Mouse (Mus musculus): ENCODE measurements around the gene Ces1e. TPM values are rescaled to one million over a fixed set of nuclear protein-coding genes. Genes with fewer than 3 reads are reported as not detected.

Ces1e gene
- polyA plus RNA-seq, 1 experiment from 2014 or later: 4.7 TPM

- no peaks in the 10 kb centered on the region for H3K9me3 ChIP-seq (replicated peaks)
- H3K36me3 ChIP-seq (replicated peaks): no peaks in the 10 kb centered on the region
- no peak overlapping the region for H3K4me2 ChIP-seq
- WGBS (ENCODE audit: insufficient replicate concordance): 55% methylated on average over 2 of the region's 2 CpGs
- no peak overlapping the region for H3K27ac ChIP-seq (replicated peaks)
- H3K27me3 ChIP-seq: no peaks in the 10 kb centered on the region
- no peak overlapping the region for H3K9ac ChIP-seq
- no peak for ATAC-seq (ENCODE audit: insufficient read depth)
- H3K4me1 ChIP-seq (replicated peaks): no peaks in the 10 kb centered on the region
- H3K4me3 ChIP-seq (replicated peaks): no peak overlapping the region
These were observed 54.9 kb downstream of the Ces1e start for GRCm38 (mm10) chr8:93174554-93174953.

DNA sequence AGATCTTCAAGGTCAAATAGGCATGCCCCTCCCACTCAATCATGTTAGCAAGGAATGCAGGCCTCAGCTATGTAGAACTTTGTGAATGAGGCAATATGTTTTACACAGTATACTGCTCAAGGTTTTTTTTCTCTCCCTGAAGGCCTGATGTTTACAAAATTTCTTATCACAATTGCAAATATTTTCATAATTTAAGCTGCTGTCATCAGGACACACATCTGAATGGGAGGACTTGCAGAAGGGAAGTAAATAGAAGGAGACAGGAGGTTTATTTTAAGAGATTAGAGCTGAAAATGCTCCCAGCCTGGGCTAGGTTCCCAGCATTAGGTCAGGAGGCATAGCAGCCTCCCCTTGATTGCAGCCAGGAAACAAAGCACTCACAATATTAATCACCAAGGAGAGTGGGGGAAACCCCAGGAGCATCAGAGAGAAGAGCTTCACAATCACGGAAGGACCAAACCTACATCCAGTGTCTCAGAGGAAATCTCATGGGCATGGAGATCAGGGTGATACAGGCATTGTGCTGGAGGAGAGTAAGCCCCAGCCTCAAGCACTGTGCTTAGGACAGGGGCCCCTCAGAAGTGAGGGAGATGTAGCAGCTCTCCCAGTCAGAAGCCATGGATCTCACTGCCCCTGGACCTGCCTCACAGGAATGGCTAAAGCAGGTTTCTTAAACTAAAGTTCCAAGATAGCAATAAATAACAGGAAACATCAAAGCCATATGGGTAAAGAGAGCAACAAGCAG, 57.4 kb downstream of the Ces1e start:
- Histone ChIP-seq H3K36me3 (replicated peaks) (no peaks in the 10 kb centered on the region), H3K27me3 (no peaks in the 10 kb centered on the region), H3K27ac (replicated peaks) (no peak overlapping the region), H3K4me1 (replicated peaks) (no peaks in the 10 kb centered on the region), H3K9me3 (replicated peaks) (no peaks in the 10 kb centered on the region), H3K9ac (no peak overlapping the region), H3K4me3 (replicated peaks) (no peak overlapping the region), H3K4me2 (no peak overlapping the region)
- 57% methylated on average over 1 of the region's 1 CpGs for whole genome bisulfite sequencing (ENCODE audit: insufficient replicate concordance)
- ATAC-seq (ENCODE audit: insufficient read depth): no peak

- ATAC-seq (ENCODE audit: insufficient read depth): no peak
- Histone ChIP-seq H3K4me1 (replicated peaks) (no peaks in the 10 kb centered on the region), H3K4me2 (no peak overlapping the region), H3K9ac (no peak overlapping the region), H3K27me3 (no peaks in the 10 kb centered on the region), H3K27ac (replicated peaks) (no peak overlapping the region), H3K9me3 (replicated peaks) (no peaks in the 10 kb centered on the region), H3K4me3 (replicated peaks) (no peak overlapping the region), H3K36me3 (replicated peaks) (no peaks in the 10 kb centered on the region)
- 60% methylated on average over 1 of the region's 1 CpGs for WGBS (ENCODE audit: insufficient replicate concordance)
These were observed 66.1 kb downstream of the Ces1e start for GRCm38 (mm10) chr8:93163363-93163762.

DNA sequence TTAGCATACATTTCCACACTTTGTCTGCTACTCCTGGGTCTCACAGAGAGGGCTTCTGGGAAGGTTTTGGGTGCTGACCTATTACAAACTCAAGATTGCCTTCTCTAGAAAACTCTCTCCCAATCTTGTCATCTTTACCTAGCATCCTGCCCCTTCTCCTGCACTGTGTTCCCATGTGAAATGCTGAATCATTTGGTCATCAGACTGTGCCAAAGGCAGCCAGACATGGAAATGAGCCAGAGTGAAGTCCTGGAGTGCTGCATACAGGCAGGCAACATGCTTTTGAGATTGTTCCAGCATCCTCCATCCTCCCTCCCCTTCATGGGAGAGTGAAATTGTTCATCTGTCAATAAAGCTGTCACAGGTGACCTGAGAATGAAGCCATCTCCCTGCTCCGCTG, 78.0 kb downstream of the Ces1e start:
- Histone ChIP-seq H3K4me3 (replicated peaks) (no peak overlapping the region), H3K27ac (replicated peaks) (no peak overlapping the region), H3K27me3 (no peaks in the 10 kb centered on the region), H3K36me3 (replicated peaks) (no peaks in the 10 kb centered on the region), H3K9ac (no peak overlapping the region), H3K4me1 (replicated peaks) (no peaks in the 10 kb centered on the region), H3K9me3 (replicated peaks) (no peaks in the 10 kb centered on the region), H3K4me2 (no peak overlapping the region)
- no peak for ATAC-seq (ENCODE audit: insufficient read depth)
- 92% methylated on average over 1 of the region's 1 CpGs for WGBS (ENCODE audit: insufficient replicate concordance)

Other genes starting within 250 kb of the Ces1e start
- not detected in 2 replicates for gene Ces1a, start 181.4 kb downstream of the Ces1e start, polyA plus RNA-seq (2015; fragmentation: Nextera tagmentation; extraction: Ambion mirVana)
- gene Ces1b, start 149.6 kb downstream of the Ces1e start, polyA plus RNA-seq (2015; fragmentation: Nextera tagmentation; extraction: Ambion mirVana): not detected in 2 replicates
- 6.2 and 10.3 TPM in 2 replicates for gene Ces1c, start 98.3 kb downstream of the Ces1e start, polyA plus RNA-seq (2015; fragmentation: Nextera tagmentation; extraction: Ambion mirVana)
- gene Ces1d, start 31.8 kb downstream of the Ces1e start, polyA plus RNA-seq (2015; fragmentation: Nextera tagmentation; extraction: Ambion mirVana): 34.4 and 36.8 TPM in 2 replicates
- 0.30 and 0.52 TPM in 2 replicates for gene Ces1f, start 50.1 kb upstream of the Ces1e start, polyA plus RNA-seq (2015; fragmentation: Nextera tagmentation; extraction: Ambion mirVana)
- 3.0 and 3.8 TPM in 2 replicates for gene Ces1g, start 107.7 kb upstream of the Ces1e start, polyA plus RNA-seq (2015; fragmentation: Nextera tagmentation; extraction: Ambion mirVana)
- not detected in 2 replicates for gene Ces1h, start 150.1 kb upstream of the Ces1e start, polyA plus RNA-seq (2015; fragmentation: Nextera tagmentation; extraction: Ambion mirVana)

Data from liver, embryonic 15.5 days (tissue).